Mouse (Mus musculus) lung, embryonic 14.5 days (tissue): ENCODE measurements around the gene Sgk2. TPM values are rescaled to one million over a fixed set of nuclear protein-coding genes. Genes with fewer than 3 reads are reported as not detected.
A peak's percentile ranks its signal among the peaks of the same experiment; 100 is the strongest.

Experiments used
- ATAC-seq: fragments of 200-750 bp; cut with Nextera tagmentation; 2 replicates; pipeline ENCODE4 v1.8.0; 2017; ENCODE audit warnings: mild to moderate bottlenecking, moderate TSS enrichment, moderate library complexity; ENCODE audit not compliant: insufficient read depth
- DNase-seq: peaks from one replicate; pipeline ENCODE4 v3.0.0-alpha.2; 2015
- H3K27ac ChIP-seq: fragments of 300-500 bp; sonication (generic); 2 replicates; pipeline ENCODE4 v1.5.1; 2014; ENCODE audit warnings: low read depth, mild to moderate bottlenecking, moderate library complexity
- H3K27me3 ChIP-seq: fragments of 300-500 bp; sonication (generic); 2 replicates; pipeline ENCODE4 v1.6.1; 2014; ENCODE audit warnings: low read length, control low read depth; ENCODE audit not compliant: insufficient read depth
- H3K36me3 ChIP-seq: fragments of 300-500 bp; sonication (generic); 2 replicates; pipeline ENCODE4 v1.6.1; 2014; ENCODE audit warnings: control low read depth; ENCODE audit not compliant: insufficient read depth
- H3K4me1 ChIP-seq: fragments of 300-500 bp; sonication (generic); 2 replicates; pipeline ENCODE4 v1.6.1; 2014; ENCODE audit warnings: antibody characterized with exemption, control low read depth; ENCODE audit not compliant: insufficient read depth
- H3K4me2 ChIP-seq: fragments of 300-500 bp; sonication (generic); 2 replicates; pipeline ENCODE4 v1.6.1; 2014; ENCODE audit warnings: mild to moderate bottlenecking
- H3K4me3 ChIP-seq: fragments of 300-500 bp; sonication (generic); 2 replicates; pipeline ENCODE4 v1.5.1; 2014; ENCODE audit warnings: low read depth, low read length
- H3K9ac ChIP-seq: fragments of 300-500 bp; sonication (generic); 2 replicates; pipeline ENCODE4 v1.6.1; 2014
- H3K9me3 ChIP-seq: fragments of 300-500 bp; sonication (generic); 2 replicates; pipeline ENCODE4 v1.6.1; 2016; ENCODE audit warnings: low read depth, low read length, control low read depth
- CTCF ChIP-seq: IDR thresholded peaks from 2 replicates; pipeline ENCODE4 v1.5.1; 2016; ENCODE audit warnings: antibody characterized with exemption, low read depth
- WGBS: fragments of 180-500 bp; shearing (Covaris S2); extraction: QIAGEN DNeasy Blood & Tissue Kit; methylation state at CpG from one replicate; pipeline ENCODE4 v1.1.7; 2014; 5-methylcytosine and 5-hydroxymethylcytosine counted together
- polyA plus RNA-seq: library from polyadenylated mRNA; unstranded; fragments of >200 nt; fragmentation: Nextera tagmentation; extraction: Ambion mirVana; gene quantifications from 2 replicates; pipeline ENCODE4 v1.2.1, GENCODE M21; 2014

Sgk2 gene
- polyA plus RNA-seq, 1 experiment from 2014 or later, result not detected

- Histone ChIP-seq H3K4me1 (no peaks in the 10 kb centered on the region), H3K9me3 (no peaks in the 10 kb centered on the region), H3K27me3 (no peaks in the 10 kb centered on the region), H3K9ac (no peak overlapping the region), H3K36me3 (no peaks in the 10 kb centered on the region), H3K27ac (no peak overlapping the region), H3K4me3 (no peak overlapping the region), H3K4me2 (no peak overlapping the region)
- WGBS, result 37% methylated on average over 5 of the region's 5 CpGs
- no peak for DNase-seq
- ATAC-seq, result no peak
- TF ChIP-seq CTCF, result no peak
These were observed 13.9 kb upstream of the Sgk2 start for GRCm38 (mm10) chr2:162973206-162973605.

- Histone ChIP-seq H3K9me3 (no peaks in the 10 kb centered on the region), H3K4me3 (no peak overlapping the region), H3K4me1 (no peaks in the 10 kb centered on the region), H3K27me3 (no peaks in the 10 kb centered on the region), H3K9ac (no peak overlapping the region), H3K36me3 (no peaks in the 10 kb centered on the region), H3K4me2 (no peak overlapping the region), H3K27ac (no peak overlapping the region)
- peak; percentile 20 for DNase-seq
- whole genome bisulfite sequencing, result 12% methylated on average over 11 of the region's 11 CpGs
- no peak for ATAC-seq
- TF ChIP-seq CTCF, result no peak
These were observed 13.5 kb upstream of the Sgk2 start for GRCm38 (mm10) chr2:162973637-162974036.

DNA sequence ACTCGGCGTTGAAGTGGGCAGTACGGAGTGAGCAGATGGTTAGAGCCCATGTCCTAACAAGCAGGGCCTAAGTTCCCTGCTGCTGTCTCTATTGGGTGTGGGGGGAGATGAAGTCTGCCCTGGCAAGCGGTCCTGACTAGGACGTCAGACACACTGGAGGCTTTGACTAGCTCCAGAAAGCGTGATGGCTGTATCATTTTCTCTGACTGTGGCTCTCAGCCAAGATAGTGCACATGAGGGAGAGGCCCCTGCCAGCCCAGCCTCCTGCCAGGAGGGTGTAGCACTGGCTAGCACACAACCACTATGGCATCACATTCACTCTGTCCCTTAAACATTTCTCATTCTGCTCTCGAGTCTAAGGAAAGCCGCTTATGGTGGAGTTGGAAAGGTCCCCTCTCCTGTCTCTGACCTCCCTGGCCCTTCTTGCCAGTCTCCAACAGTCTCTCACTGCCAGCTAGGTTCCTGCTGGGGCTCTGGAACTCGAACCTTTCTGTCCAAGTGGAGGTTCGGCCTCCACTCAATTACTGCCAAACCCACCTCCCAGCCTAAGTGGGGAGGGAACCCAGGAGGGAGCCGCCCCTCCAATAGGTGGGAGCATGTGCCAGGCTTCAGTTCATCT, 11.9 kb upstream of the Sgk2 start:
- no peak overlapping the region for H3K4me3 ChIP-seq
- DNase-seq (peak; percentile 22), ATAC-seq (peak; percentile 41; the same call in 1 of the 2 replicates)
- no peaks in the 10 kb centered on the region for H3K27me3 ChIP-seq
- 68% methylated on average over 11 of the region's 11 CpGs for WGBS
- no peak overlapping the region for H3K4me2 ChIP-seq
- no peaks in the 10 kb centered on the region for H3K36me3 ChIP-seq
- no peak overlapping the region for H3K9ac ChIP-seq
- no peaks in the 10 kb centered on the region for H3K4me1 ChIP-seq
- H3K27ac ChIP-seq, result no peak overlapping the region
- no peaks in the 10 kb centered on the region for H3K9me3 ChIP-seq
- TF ChIP-seq CTCF, result no peak

DNA sequence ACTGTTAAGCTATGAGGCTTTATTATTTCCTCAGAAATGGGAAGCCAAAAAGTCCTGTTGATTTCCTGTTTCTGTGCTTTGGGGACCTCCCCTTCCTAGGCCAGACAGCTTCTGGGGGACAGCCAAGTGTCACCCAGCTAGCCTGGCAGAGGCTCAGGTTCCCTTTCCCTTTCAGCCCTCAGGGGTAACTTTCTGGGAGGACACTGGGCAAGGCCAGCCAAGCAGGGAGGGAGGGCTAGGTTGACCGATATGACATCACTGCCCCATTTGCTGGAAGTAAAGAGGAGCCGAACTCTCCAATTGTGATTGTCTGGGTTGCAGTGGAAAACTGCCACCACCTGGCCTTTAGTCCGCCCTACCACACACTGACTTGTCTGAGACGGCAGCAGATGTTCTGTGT, 11.1 kb upstream of the Sgk2 start:
- Histone ChIP-seq H3K4me1 (no peaks in the 10 kb centered on the region), H3K9ac (no peak overlapping the region), H3K36me3 (no peaks in the 10 kb centered on the region), H3K27ac (no peak overlapping the region), H3K4me2 (no peak overlapping the region), H3K9me3 (no peaks in the 10 kb centered on the region), H3K27me3 (no peaks in the 10 kb centered on the region), H3K4me3 (no peak overlapping the region)
- ATAC-seq (no peak), DNase-seq (peak; percentile 16)
- TF ChIP-seq CTCF, result no peak
- 58% methylated on average over 4 of the region's 4 CpGs for WGBS

DNA sequence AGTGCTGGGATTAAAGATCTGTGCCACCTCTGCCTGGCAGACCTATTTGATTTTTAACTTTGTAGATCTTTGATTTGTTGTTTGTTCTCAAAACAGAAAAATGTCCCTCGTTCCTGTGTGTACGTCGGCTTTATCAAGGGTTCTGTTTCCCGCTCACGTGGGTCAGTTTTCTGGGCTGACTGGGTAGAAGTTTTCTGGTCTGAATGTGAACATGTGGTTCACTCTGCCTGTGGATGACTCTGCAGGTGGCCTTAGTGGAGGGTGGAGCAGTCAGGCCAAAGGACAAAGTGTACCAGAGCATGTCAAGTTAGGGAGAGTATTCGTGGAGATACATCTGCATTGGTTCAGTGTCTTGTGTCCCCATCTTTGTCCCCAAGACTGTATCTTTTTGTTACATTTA, 2.7 kb upstream of the Sgk2 start:
- no peak for ATAC-seq
- H3K4me2 ChIP-seq, result no peak overlapping the region
- H3K9me3 ChIP-seq, result no peaks in the 10 kb centered on the region
- H3K27ac ChIP-seq, result no peak overlapping the region
- TF ChIP-seq CTCF, result no peak
- no peaks in the 10 kb centered on the region for H3K4me1 ChIP-seq
- 85% methylated on average over 6 of the region's 6 CpGs for WGBS
- no peaks in the 10 kb centered on the region for H3K27me3 ChIP-seq
- no peaks in the 10 kb centered on the region for H3K36me3 ChIP-seq
- no peak overlapping the region for H3K9ac ChIP-seq
- no peak for DNase-seq
- no peak overlapping the region for H3K4me3 ChIP-seq

DNA sequence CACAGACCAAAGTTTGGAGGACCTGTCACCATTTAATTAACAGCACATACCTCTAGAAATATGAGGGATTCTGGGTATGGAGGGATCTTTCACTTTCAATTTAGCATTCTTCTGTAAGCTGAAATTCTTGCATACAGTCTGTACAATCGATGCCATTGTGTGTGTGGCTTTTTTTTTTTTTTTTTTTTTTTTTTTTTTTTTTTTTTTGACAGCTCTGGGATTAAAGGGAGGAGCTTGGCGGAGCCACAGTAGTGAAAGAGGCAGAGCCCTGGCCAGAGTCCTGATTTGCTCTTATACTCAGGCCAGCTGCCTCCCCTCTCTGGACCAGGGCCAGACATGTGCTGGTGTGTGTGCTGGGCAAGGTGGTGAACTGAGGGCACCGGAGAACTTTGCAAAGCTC, 1.2 kb upstream of the Sgk2 start:
- DNase-seq (peak; percentile 57), ATAC-seq (no peak; the same call in 1 of the 2 replicates)
- H3K9me3 ChIP-seq, result no peaks in the 10 kb centered on the region
- H3K36me3 ChIP-seq, result no peaks in the 10 kb centered on the region
- H3K9ac ChIP-seq, result no peak overlapping the region
- 46% methylated on average over 3 of the region's 3 CpGs for WGBS
- H3K27ac ChIP-seq, result no peak overlapping the region
- no peaks in the 10 kb centered on the region for H3K4me1 ChIP-seq
- no peak overlapping the region for H3K4me3 ChIP-seq
- no peak for TF ChIP-seq CTCF
- no peaks in the 10 kb centered on the region for H3K27me3 ChIP-seq
- no peak overlapping the region for H3K4me2 ChIP-seq

DNA sequence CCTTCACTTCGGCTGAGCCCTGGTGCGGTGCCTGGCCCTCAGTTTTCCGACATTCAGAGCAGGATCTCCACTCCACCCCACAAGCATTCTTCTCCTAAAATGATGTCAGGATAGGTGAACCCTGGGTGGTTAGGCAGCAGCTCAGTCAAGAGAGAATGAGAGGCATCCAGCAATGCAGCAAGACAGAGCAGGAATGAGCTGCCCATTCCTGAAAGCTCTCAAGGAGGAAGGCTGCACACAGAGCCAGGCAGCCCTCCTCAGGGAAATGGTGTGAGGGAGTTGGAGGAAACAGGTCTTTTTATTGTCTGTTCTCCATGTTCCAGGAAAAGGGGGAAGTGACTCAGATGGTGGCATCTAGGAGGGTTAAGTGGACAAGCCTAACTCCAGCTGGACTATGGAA, 366 bp upstream of the Sgk2 start:
- H3K27me3 ChIP-seq, result no peaks in the 10 kb centered on the region
- H3K9ac ChIP-seq, result no peak overlapping the region
- H3K4me1 ChIP-seq, result no peaks in the 10 kb centered on the region
- no peak overlapping the region for H3K4me2 ChIP-seq
- no peak overlapping the region for H3K27ac ChIP-seq
- WGBS, result 54% methylated on average over 3 of the region's 3 CpGs
- no peak for TF ChIP-seq CTCF
- DNase-seq (no peak), ATAC-seq (no peak)
- no peak overlapping the region for H3K4me3 ChIP-seq
- H3K36me3 ChIP-seq, result no peaks in the 10 kb centered on the region
- H3K9me3 ChIP-seq, result no peaks in the 10 kb centered on the region

DNA sequence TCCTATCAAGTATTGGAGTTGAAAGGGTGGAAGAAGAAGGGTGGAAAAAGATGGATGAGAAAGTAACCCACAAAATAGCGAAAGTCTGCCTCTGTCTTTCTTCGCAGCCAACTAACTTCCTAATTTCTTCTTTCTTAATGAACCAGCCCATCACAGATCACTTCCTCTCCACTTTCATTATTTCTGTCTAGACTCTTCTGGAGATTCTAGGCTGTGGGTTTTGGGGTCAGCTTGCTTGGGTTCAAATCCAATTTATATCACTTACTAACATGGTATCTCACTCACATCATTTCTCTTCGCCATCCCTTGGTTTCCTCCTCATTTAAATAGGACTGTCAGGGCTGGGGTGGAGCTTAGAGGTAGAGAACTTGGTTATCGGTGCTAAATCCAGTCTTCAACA, 1.1 kb downstream of the Sgk2 start:
- 83% methylated on average over 4 of the region's 4 CpGs for WGBS
- no peak for ATAC-seq
- no peaks in the 10 kb centered on the region for H3K4me1 ChIP-seq

More for the DNA sequence above, 1.1 kb downstream of the Sgk2 start:
- Histone ChIP-seq H3K27me3 (no peaks in the 10 kb centered on the region), H3K9me3 (no peaks in the 10 kb centered on the region), H3K36me3 (no peaks in the 10 kb centered on the region), H3K4me3 (no peak overlapping the region), H3K9ac (no peak overlapping the region), H3K27ac (no peak overlapping the region), H3K4me2 (no peak overlapping the region)
- no peak for TF ChIP-seq CTCF
- DNase-seq, result no peak
